Mouse (Mus musculus) brain, embryonic 14.5 days (tissue): ENCODE measurements at regions not wholly inside any gene's neighbourhood (a gene's known extent, or its start where the extent isn't known, plus 50 kb on each side); places are given as distances from the start of the nearest gene placed in this dataset.
"Not testable (repeated sequence)": the region's sequence is repeated elsewhere in the genome, so short reads cannot be mapped to it uniquely, and the experiment has no call there.

Experiments
- DNase-seq: peaks from one replicate; pipeline ENCODE4 v3.0.0-alpha.2; 2011; ENCODE audit warnings: low read depth
- CTCF ChIP-seq: fragments of 200-500 bp; IDR thresholded peaks from 2 replicates; pipeline ENCODE4 v1.5.1; 2012; ENCODE audit warnings: inconsistent platforms, mild to moderate bottlenecking, moderate library complexity, borderline replicate concordance; ENCODE audit not compliant: insufficient read depth, insufficient read length; ENCODE audit errors: extremely low read depth
- POLR2A ChIP-seq: fragments of 200-500 bp; IDR thresholded peaks from 2 replicates; pipeline ENCODE4 v1.6.1; 2012; ENCODE audit warnings: mild to moderate bottlenecking, inconsistent platforms, borderline replicate concordance; ENCODE audit not compliant: poor library complexity, insufficient read depth, insufficient read length, severe bottlenecking; ENCODE audit errors: extremely low read depth

- DNase-seq, result not testable (repeated sequence)
Observed at GRCm38 (mm10) chr8:19976461-19976860, 73.3 kb downstream of the Gm31371 start.

GRCm38 (mm10) chr8:19979536-19980345 is 76.5 kb downstream of the Gm31371 start:
- TF ChIP-seq CTCF (peak; percentile 73), POLR2A (peak; percentile 26; the same call in 1 of the 2 replicates)
- peak; percentile 76 for DNase-seq

- DNase-seq, result peak; percentile 28
Observed at GRCm38 (mm10) chr8:19980346-19980726, 77.1 kb downstream of the Gm31371 start.

GRCm38 (mm10) chr8:20008106-20008505 is 104.9 kb downstream of the Gm31371 start:
- DNase-seq, result not testable (repeated sequence)

- peak; percentile 0 for DNase-seq
Observed at GRCm38 (mm10) chr8:20010947-20011346, 107.8 kb downstream of the Gm31371 start.

GRCm38 (mm10) chr8:20013278-20013677 is 110.1 kb downstream of the Gm31371 start:
- not testable (repeated sequence) for DNase-seq

- DNase-seq, result not testable (repeated sequence)
Observed at GRCm38 (mm10) chr8:20014451-20015130, 111.4 kb downstream of the Gm31371 start.

GRCm38 (mm10) chr8:20015411-20016081 is 112.4 kb downstream of the Gm31371 start:
- DNase-seq, result not testable (repeated sequence)

- not testable (repeated sequence) for DNase-seq
Observed at GRCm38 (mm10) chr8:20016082-20016840, 113.1 kb downstream of the Gm31371 start.

GRCm38 (mm10) chr8:20025521-20025920 is 122.3 kb downstream of the Gm31371 start:
- DNase-seq, result not testable (repeated sequence)

- not testable (repeated sequence) for DNase-seq
Observed at GRCm38 (mm10) chr8:20027956-20028355, 124.8 kb downstream of the Gm31371 start.

- not testable (repeated sequence) for DNase-seq
Observed at GRCm38 (mm10) chr8:20030131-20030530, 126.9 kb downstream of the Gm31371 start.

- not testable (repeated sequence) for DNase-seq
Observed at GRCm38 (mm10) chr8:20057626-20058025, 154.4 kb downstream of the Gm31371 start.

- not testable (repeated sequence) for DNase-seq
Observed at GRCm38 (mm10) chr8:20098121-20098520, 194.9 kb downstream of the Gm31371 start.

- not testable (repeated sequence) for DNase-seq
Observed at GRCm38 (mm10) chr8:20100241-20100640, 197.0 kb downstream of the Gm31371 start.

- not testable (repeated sequence) for DNase-seq
Observed at GRCm38 (mm10) chr8:20102374-20102773, 199.2 kb downstream of the Gm31371 start.

- not testable (repeated sequence) for DNase-seq
Observed at GRCm38 (mm10) chr8:20107154-20107553, 204.0 kb downstream of the Gm31371 start.

- not testable (repeated sequence) for DNase-seq
Observed at GRCm38 (mm10) chr8:20116785-20117184, 213.6 kb downstream of the Gm31371 start.

GRCm38 (mm10) chr8:20119581-20119980 is 216.4 kb downstream of the Gm31371 start:
- not testable (repeated sequence) for DNase-seq

- not testable (repeated sequence) for DNase-seq
Observed at GRCm38 (mm10) chr8:20120186-20120585, 217.0 kb downstream of the Gm31371 start.
